In genomic region chr2:168839811-168840655, GRCm38 (mm10) we compare ENCODE assay signal across 8 mouse cellular contexts.
DNase-seq lines count a peak whose midpoint lies in the region; ATAC-seq lines count a peak whose summit lies in the region.

No protein-coding gene starts in this region.

- no peaks in the 10 kb centered on the region for H3K27me3 ChIP-seq in embryonic facial prominence, embryonic 11.5 days (ENCODE audit: control insufficient read depth, insufficient read depth, low read length)
- peaks cover 17% of the 10 kb centered on the region; the same call in 1 of the 2 replicates for H3K27me3 ChIP-seq in limb, embryonic 10.5 days (ENCODE audit: low read depth, poor library complexity, severe bottlenecking)

- no peak overlapping the region for H3K27ac ChIP-seq in embryonic facial prominence, embryonic 11.5 days (replicated peaks; ENCODE audit: low read depth, low read length)
- H3K27ac ChIP-seq in limb, embryonic 10.5 days = peak overlapping the region; percentile 74

- H3K4me1 ChIP-seq in embryonic facial prominence, embryonic 11.5 days (ENCODE audit: control insufficient read depth, insufficient read depth, low read length) = peaks cover 12% of the 10 kb centered on the region
- H3K4me1 ChIP-seq in limb, embryonic 10.5 days = peaks cover 56% of the 10 kb centered on the region

- peak; percentile 64; the same call in 1 of the 2 replicates for ATAC-seq in embryonic facial prominence, embryonic 11.5 days (replicated peaks; ENCODE audit: insufficient number of reproducible peaks, low FRiP score, low TSS enrichment, low read depth)

- DNase-seq in kidney, postnatal 10 days = peak; percentile 16
- no peak for DNase-seq in kidney, postnatal 14 days
- peak; percentile 63 for DNase-seq in embryonic facial prominence, embryonic 11.5 days (ENCODE audit: low spot score)
- DNase-seq in limb, embryonic 10.5 days (ENCODE audit: low spot score) = peak; percentile 55
- DNase-seq in retina, embryonic 14.5 days (ENCODE audit: low spot score) = peak; percentile 37
- DNase-seq in cerebellum, adult 11 months = no peak
- no peak for DNase-seq in left cerebral cortex, postnatal 4 days
- DNase-seq in c-Kit-positive CD71-positive TER-119-positive erythroid progenitor cells, embryonic 14.5 days (ENCODE audit: low spot score) = no peak

- H3K4me3 ChIP-seq in embryonic facial prominence, embryonic 11.5 days (ENCODE audit: low read depth, low read length) = peak overlapping the region; percentile 18; the same call in 1 of the 2 replicates
- peak overlapping the region; percentile 44 for H3K4me3 ChIP-seq in limb, embryonic 10.5 days

- no peaks in the 10 kb centered on the region for H3K9me3 ChIP-seq in embryonic facial prominence, embryonic 11.5 days (replicated peaks; ENCODE audit: control insufficient read depth, low read length)
- no peaks in the 10 kb centered on the region for H3K9me3 ChIP-seq in limb, embryonic 10.5 days (replicated peaks)

- WGBS in embryonic facial prominence, embryonic 11.5 days = 3% methylated on average over 24 of the region's 24 CpGs
- 1% methylated on average over 24 of the region's 24 CpGs for WGBS in limb, embryonic 10.5 days

- H3K9ac ChIP-seq in embryonic facial prominence, embryonic 11.5 days (replicated peaks; ENCODE audit: low read length) = 0 out of 2 replicates have a peak overlapping the region, but pooled peaks have one; percentile 22

- no peaks in the 10 kb centered on the region for H3K36me3 ChIP-seq in embryonic facial prominence, embryonic 11.5 days (replicated peaks; ENCODE audit: control insufficient read depth, insufficient read depth, low read depth, low read length)
- H3K36me3 ChIP-seq in limb, embryonic 10.5 days = no peaks in the 10 kb centered on the region

- peak overlapping the region; percentile 39 for H3K4me2 ChIP-seq in embryonic facial prominence, embryonic 11.5 days (ENCODE audit: low read depth, low read length)

- intact Hi-C loops in left cerebral cortex, postnatal 4 days (cut with DNase I) = no loop called here

Comparison
In these comparisons a context has a peak if more than half of its experiments do, and no peak if none do; other contexts are left out.
1. DNase-seq: peak in kidney, postnatal 10 days (single experiment), embryonic facial prominence, embryonic 11.5 days (single experiment), limb, embryonic 10.5 days (single experiment) and retina, embryonic 14.5 days (single experiment); none in kidney, postnatal 14 days (single experiment), cerebellum, adult 11 months (single experiment), left cerebral cortex, postnatal 4 days (single experiment) and c-Kit-positive CD71-positive TER-119-positive erythroid progenitor cells, embryonic 14.5 days (single experiment).